Mouse (Mus musculus): ENCODE measurements around the gene Qpctl. TPM values are rescaled to one million over a fixed set of nuclear protein-coding genes. Genes with fewer than 3 reads are reported as not detected.

Gene Qpctl
- polyA plus RNA-seq, 1 experiment, result not detected

GRCm38 (mm10) chr7:19119631-19120429, 29.3 kb downstream of the Qpctl start, which contains the start of gene Fbxo46:
TSS of gene Fbxo46 (plus strand) at chr7:19119859.
- peak within 1 kb of the TSS; percentile 95 for H3K4me3 ChIP-seq (ENCODE audit: insufficient read depth, low read depth, low read length)
- TF ChIP-seq POLR2A (IDR thresholded peaks at IDR 0.05; ENCODE audit: insufficient read depth, low read depth, low read length) (peak; percentile 93), CTCF (IDR thresholded peaks at IDR 0.05; ENCODE audit: insufficient read depth, low read depth, low read length) (no peak)
- 2% methylated on average over 34 of the region's 34 CpGs for WGBS
- peaks cover 12% of the 10 kb centered on the region for H3K4me1 ChIP-seq (ENCODE audit: control insufficient read depth, insufficient read depth, low read length)
- H3K27ac ChIP-seq (ENCODE audit: insufficient read depth, low read depth, low read length), result 0 out of 2 replicates have a peak within 1 kb of the TSS, but pooled peaks have one; percentile 45

GRCm38 (mm10) chr7:19119083-19119482, 30.0 kb downstream of the Qpctl start:
- TF ChIP-seq POLR2A (IDR thresholded peaks at IDR 0.05; ENCODE audit: insufficient read depth, low read depth, low read length) (no peak), CTCF (IDR thresholded peaks at IDR 0.05; ENCODE audit: insufficient read depth, low read depth, low read length) (no peak)
- H3K27ac ChIP-seq (ENCODE audit: insufficient read depth, low read depth, low read length), result no peak overlapping the region
- peaks cover 12% of the 10 kb centered on the region for H3K4me1 ChIP-seq (ENCODE audit: control insufficient read depth, insufficient read depth, low read length)
- 92% methylated on average over 8 of the region's 8 CpGs for WGBS
- no peak overlapping the region for H3K4me3 ChIP-seq (ENCODE audit: insufficient read depth, low read depth, low read length)

GRCm38 (mm10) chr7:19118028-19118771, 30.9 kb downstream of the Qpctl start, which contains the start of gene Gm4969:
TSS of gene Gm4969 (minus strand) at chr7:19118368.
- peak within 1 kb of the TSS; percentile 29 for H3K4me3 ChIP-seq (ENCODE audit: insufficient read depth, low read depth, low read length)
- peaks cover 12% of the 10 kb centered on the region for H3K4me1 ChIP-seq (ENCODE audit: control insufficient read depth, insufficient read depth, low read length)
- no peak for TF ChIP-seq POLR2A (IDR thresholded peaks at IDR 0.05; ENCODE audit: insufficient read depth, low read depth, low read length)
- TF ChIP-seq CTCF (IDR thresholded peaks at IDR 0.05; ENCODE audit: insufficient read depth, low read depth, low read length), result no peak
- WGBS, result 21% methylated on average over 64 of the region's 64 CpGs
- no peak within 1 kb of the TSS for H3K27ac ChIP-seq (ENCODE audit: insufficient read depth, low read depth, low read length)

- Histone ChIP-seq H3K4me3 (ENCODE audit: insufficient read depth, low read depth, low read length) (no peak overlapping the region), H3K27ac (ENCODE audit: insufficient read depth, low read depth, low read length) (no peak overlapping the region), H3K4me1 (ENCODE audit: control insufficient read depth, insufficient read depth, low read length) (peaks cover 6% of the 10 kb centered on the region; the same call in 1 of the 2 replicates)
- TF ChIP-seq CTCF (IDR thresholded peaks at IDR 0.05; ENCODE audit: insufficient read depth, low read depth, low read length) (no peak), POLR2A (IDR thresholded peaks at IDR 0.05; ENCODE audit: insufficient read depth, low read depth, low read length) (no peak)
- 96% methylated on average over 1 of the region's 1 CpGs for WGBS
These were observed 39.5 kb downstream of the Qpctl start for GRCm38 (mm10) chr7:19109565-19109964.

- no peak for TF ChIP-seq POLR2A (IDR thresholded peaks at IDR 0.05; ENCODE audit: insufficient read depth, low read depth, low read length)
- H3K4me1 ChIP-seq (ENCODE audit: control insufficient read depth, insufficient read depth, low read length), result peaks cover 6% of the 10 kb centered on the region; the same call in 1 of the 2 replicates
- no peak overlapping the region for H3K27ac ChIP-seq (ENCODE audit: insufficient read depth, low read depth, low read length)
- 64% methylated on average over 3 of the region's 3 CpGs for WGBS
- H3K4me3 ChIP-seq (ENCODE audit: insufficient read depth, low read depth, low read length), result no peak overlapping the region
These were observed 41.7 kb downstream of the Qpctl start for GRCm38 (mm10) chr7:19107436-19107835.

GRCm38 (mm10) chr7:19104486-19104885, 44.6 kb downstream of the Qpctl start:
- 80% methylated on average over 2 of the region's 2 CpGs for WGBS
- no peak for TF ChIP-seq CTCF (IDR thresholded peaks at IDR 0.05; ENCODE audit: insufficient read depth, low read depth, low read length)
- TF ChIP-seq POLR2A (IDR thresholded peaks at IDR 0.05; ENCODE audit: insufficient read depth, low read depth, low read length), result no peak
- H3K4me3 ChIP-seq (ENCODE audit: insufficient read depth, low read depth, low read length), result no peak overlapping the region
- H3K4me1 ChIP-seq (ENCODE audit: control insufficient read depth, insufficient read depth, low read length), result peaks cover 6% of the 10 kb centered on the region; the same call in 1 of the 2 replicates
- no peak overlapping the region for H3K27ac ChIP-seq (ENCODE audit: insufficient read depth, low read depth, low read length)

- Histone ChIP-seq H3K4me3 (ENCODE audit: insufficient read depth, low read depth, low read length) (no peak overlapping the region), H3K27ac (ENCODE audit: insufficient read depth, low read depth, low read length) (no peak overlapping the region), H3K4me1 (ENCODE audit: control insufficient read depth, insufficient read depth, low read length) (peaks cover 6% of the 10 kb centered on the region; the same call in 1 of the 2 replicates)
- TF ChIP-seq POLR2A (IDR thresholded peaks at IDR 0.05; ENCODE audit: insufficient read depth, low read depth, low read length), result no peak
- no peak for TF ChIP-seq CTCF (IDR thresholded peaks at IDR 0.05; ENCODE audit: insufficient read depth, low read depth, low read length)
These were observed 45.4 kb downstream of the Qpctl start for GRCm38 (mm10) chr7:19103741-19104140.

- Histone ChIP-seq H3K4me1 (ENCODE audit: control insufficient read depth, insufficient read depth, low read length) (peaks cover 11% of the 10 kb centered on the region), H3K27ac (ENCODE audit: insufficient read depth, low read depth, low read length) (no peak overlapping the region), H3K4me3 (ENCODE audit: insufficient read depth, low read depth, low read length) (no peak overlapping the region)
- WGBS, result 92% methylated on average over 1 of the region's 1 CpGs
- no peak for TF ChIP-seq CTCF (IDR thresholded peaks at IDR 0.05; ENCODE audit: insufficient read depth, low read depth, low read length)
- TF ChIP-seq POLR2A (IDR thresholded peaks at IDR 0.05; ENCODE audit: insufficient read depth, low read depth, low read length), result no peak
These were observed 48.8 kb downstream of the Qpctl start for GRCm38 (mm10) chr7:19100290-19100689.

- TF ChIP-seq POLR2A (IDR thresholded peaks at IDR 0.05; ENCODE audit: insufficient read depth, low read depth, low read length) (no peak), CTCF (IDR thresholded peaks at IDR 0.05; ENCODE audit: insufficient read depth, low read depth, low read length) (no peak)
- no peak overlapping the region for H3K4me3 ChIP-seq (ENCODE audit: insufficient read depth, low read depth, low read length)
- peaks cover 23% of the 10 kb centered on the region for H3K4me1 ChIP-seq (ENCODE audit: control insufficient read depth, insufficient read depth, low read length)
- H3K27ac ChIP-seq (ENCODE audit: insufficient read depth, low read depth, low read length), result no peak overlapping the region
- WGBS, result 83% methylated on average over 7 of the region's 7 CpGs
These were observed 50.3 kb downstream of the Qpctl start for GRCm38 (mm10) chr7:19098811-19099210.
